Mouse (Mus musculus): ENCODE results near the gene Ccdc6. TPM values are rescaled to one million over a fixed set of nuclear protein-coding genes. Genes with fewer than 3 reads are reported as not detected.

Ccdc6 gene
- total RNA-seq, 2 experiments from 2014 or later, result 58.8 to 65.0 TPM

- DNase-seq (ENCODE audit: low spot score in 2 of 2), result no peak
These were observed 3.1 kb upstream of the Ccdc6 start for GRCm38 (mm10) chr10:70093782-70094181.

GRCm38 (mm10) chr10:70095031-70095470, 1.9 kb upstream of the Ccdc6 start:
- peak; percentile 27 to 33 for DNase-seq (ENCODE audit: low spot score in 2 of 2)

- DNase-seq (ENCODE audit: low spot score in 2 of 2), result no peak
These were observed 1.2 kb upstream of the Ccdc6 start for GRCm38 (mm10) chr10:70095506-70096270.

GRCm38 (mm10) chr10:70097291-70097901, 475 bp downstream of the Ccdc6 start:
- DNase-seq (ENCODE audit: low spot score in 2 of 2), result peak in 1 of 2 experiments; percentile 15

GRCm38 (mm10) chr10:70097911-70098569, 1.1 kb downstream of the Ccdc6 start:
- DNase-seq (ENCODE audit: low spot score in 2 of 2), result peak; percentile 30 to 47

- no peak for DNase-seq (ENCODE audit: low spot score in 2 of 2)
These were observed 1.7 kb downstream of the Ccdc6 start for GRCm38 (mm10) chr10:70098626-70099025.

- DNase-seq (ENCODE audit: low spot score in 2 of 2), result no peak
These were observed 2.1 kb downstream of the Ccdc6 start for GRCm38 (mm10) chr10:70099052-70099451.

GRCm38 (mm10) chr10:70102086-70102485, 5.2 kb downstream of the Ccdc6 start:
- DNase-seq (ENCODE audit: low spot score in 2 of 2), result no peak

GRCm38 (mm10) chr10:70108016-70108415, 11.1 kb downstream of the Ccdc6 start:
- DNase-seq (ENCODE audit: low spot score in 2 of 2), result no peak

- DNase-seq (ENCODE audit: low spot score in 2 of 2), result no peak
These were observed 13.1 kb downstream of the Ccdc6 start for GRCm38 (mm10) chr10:70109974-70110373.

GRCm38 (mm10) chr10:70110815-70111214, 13.9 kb downstream of the Ccdc6 start:
- no peak for DNase-seq (ENCODE audit: low spot score in 2 of 2)

- DNase-seq (ENCODE audit: low spot score in 2 of 2), result no peak
These were observed 14.7 kb downstream of the Ccdc6 start for GRCm38 (mm10) chr10:70111643-70112042.

GRCm38 (mm10) chr10:70114048-70114635, 17.2 kb downstream of the Ccdc6 start:
- no peak for DNase-seq (ENCODE audit: low spot score in 2 of 2)

- no peak for DNase-seq (ENCODE audit: low spot score in 2 of 2)
These were observed 19.5 kb downstream of the Ccdc6 start for GRCm38 (mm10) chr10:70116454-70116853.

GRCm38 (mm10) chr10:70119451-70119850, 22.5 kb downstream of the Ccdc6 start:
- DNase-seq (ENCODE audit: low spot score in 2 of 2), result no peak

- DNase-seq (ENCODE audit: low spot score in 2 of 2), result no peak
These were observed 23.0 kb downstream of the Ccdc6 start for GRCm38 (mm10) chr10:70119851-70120370.

- DNase-seq (ENCODE audit: low spot score in 2 of 2), result peak in 1 of 2 experiments; percentile 17
These were observed 23.9 kb downstream of the Ccdc6 start for GRCm38 (mm10) chr10:70120671-70121405.

- no peak for DNase-seq (ENCODE audit: low spot score in 2 of 2)
These were observed 24.4 kb downstream of the Ccdc6 start for GRCm38 (mm10) chr10:70121406-70121695.

GRCm38 (mm10) chr10:70123454-70123853, 26.5 kb downstream of the Ccdc6 start:
- no peak for DNase-seq (ENCODE audit: low spot score in 2 of 2)

- DNase-seq (ENCODE audit: low spot score in 2 of 2), result no peak
These were observed 28.6 kb downstream of the Ccdc6 start for GRCm38 (mm10) chr10:70125491-70125890.

GRCm38 (mm10) chr10:70127273-70127672, 30.4 kb downstream of the Ccdc6 start:
- DNase-seq (ENCODE audit: low spot score in 2 of 2), result no peak
